Mouse (Mus musculus) hindbrain, embryonic 15.5 days (tissue): ENCODE measurements around the gene Pard3. TPM values are rescaled to one million over a fixed set of nuclear protein-coding genes. Genes with fewer than 3 reads are reported as not detected.

Experiments used
- ATAC-seq: fragments of 200-750 bp; cut with Nextera tagmentation; 2 replicates; pipeline ENCODE4 v1.8.0; 2017; ENCODE audit warnings: low read depth, moderate number of reproducible peaks, moderate TSS enrichment; ENCODE audit not compliant: low FRiP score
- H3K27ac ChIP-seq: fragments of 300-500 bp; sonication (generic); replicated peaks from 2 replicates; pipeline ENCODE4 v1.5.1; 2015; ENCODE audit warnings: mild to moderate bottlenecking, inconsistent platforms
- H3K27me3 ChIP-seq: fragments of 300-500 bp; sonication (generic); 2 replicates; pipeline ENCODE4 v1.6.1; 2015; ENCODE audit warnings: control low read depth, inconsistent platforms
- H3K36me3 ChIP-seq: fragments of 300-500 bp; sonication (generic); 2 replicates; pipeline ENCODE4 v1.6.1; 2015; ENCODE audit warnings: control low read depth, inconsistent platforms
- H3K4me1 ChIP-seq: fragments of 300-500 bp; sonication (generic); replicated peaks from 2 replicates; pipeline ENCODE4 v1.6.1; 2015; ENCODE audit warnings: control low read depth, inconsistent platforms
- H3K4me2 ChIP-seq: fragments of 300-500 bp; sonication (generic); 2 replicates; pipeline ENCODE4 v1.6.1; 2015; ENCODE audit warnings: moderate library complexity, mild to moderate bottlenecking, inconsistent platforms
- H3K4me3 ChIP-seq: fragments of 300-500 bp; sonication (generic); 2 replicates; pipeline ENCODE4 v1.5.1; 2015; ENCODE audit warnings: mild to moderate bottlenecking, inconsistent platforms
- H3K9ac ChIP-seq: fragments of 300-500 bp; sonication (generic); 2 replicates; pipeline ENCODE4 v1.6.1; 2015; ENCODE audit warnings: inconsistent platforms
- H3K9me3 ChIP-seq: fragments of 300-500 bp; sonication (generic); 2 replicates; pipeline ENCODE4 v1.6.1; 2016; ENCODE audit warnings: control low read depth, inconsistent platforms
- WGBS: fragments of 180-500 bp; shearing (Covaris S2); methylation state at CpG from one replicate; pipeline ENCODE4 v1.1.7; 2015; 5-methylcytosine and 5-hydroxymethylcytosine counted together
- polyA plus RNA-seq: library from polyadenylated mRNA; unstranded; fragments of >200 nt; fragmentation: Nextera tagmentation; extraction: Ambion mirVana; gene quantifications from 2 replicates; pipeline ENCODE4 v1.2.1, GENCODE M21; 2015

Pard3 gene
- polyA plus RNA-seq, 1 experiment from 2014 or later = 18.2 TPM

- Histone ChIP-seq H3K27me3 (no peaks in the 10 kb centered on the region), H3K4me1 (peaks cover 14% of the 10 kb centered on the region; the same call in 1 of the 2 replicates), H3K4me2 (no peak overlapping the region), H3K9me3 (no peaks in the 10 kb centered on the region), H3K27ac (no peak overlapping the region), H3K36me3 (no peaks in the 10 kb centered on the region), H3K4me3 (no peak overlapping the region), H3K9ac (no peak overlapping the region)
- WGBS = 67% methylated on average over 4 of the region's 4 CpGs
- no peak for ATAC-seq
Observed at GRCm38 (mm10) chr8:127144562-127144961, 80.9 kb downstream of the Pard3 start.

DNA sequence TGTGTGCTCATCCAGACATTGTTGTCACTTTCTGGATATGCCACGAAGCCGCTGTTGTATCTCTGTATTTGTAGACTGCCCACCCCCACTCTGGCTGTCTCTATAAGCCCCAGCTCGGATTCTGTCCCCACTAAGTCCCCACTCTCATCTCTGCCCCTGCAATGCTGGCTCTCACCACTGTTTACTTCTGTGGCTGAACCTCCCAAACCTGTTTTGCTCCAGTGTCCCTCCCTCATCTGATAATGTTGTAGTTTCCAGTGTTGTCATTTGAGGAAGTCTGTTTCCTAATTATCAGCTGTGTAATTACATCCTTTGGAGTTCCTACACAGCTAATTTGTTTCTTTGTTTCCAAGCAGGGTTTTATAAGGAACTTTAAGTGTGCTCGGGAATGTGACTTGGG is 81.4 kb downstream of the Pard3 start:
- H3K9me3 ChIP-seq = no peaks in the 10 kb centered on the region
- H3K27ac ChIP-seq = no peak overlapping the region
- H3K36me3 ChIP-seq = no peaks in the 10 kb centered on the region
- H3K4me2 ChIP-seq = no peak overlapping the region
- H3K9ac ChIP-seq = no peak overlapping the region
- peaks cover 14% of the 10 kb centered on the region; the same call in 1 of the 2 replicates for H3K4me1 ChIP-seq
- no peaks in the 10 kb centered on the region for H3K27me3 ChIP-seq
- ATAC-seq = no peak
- 66% methylated on average over 4 of the region's 4 CpGs for WGBS
- H3K4me3 ChIP-seq = no peak overlapping the region

- Histone ChIP-seq H3K4me2 (no peak overlapping the region), H3K9me3 (no peaks in the 10 kb centered on the region), H3K36me3 (no peaks in the 10 kb centered on the region), H3K27ac (no peak overlapping the region), H3K4me3 (no peak overlapping the region), H3K9ac (no peak overlapping the region), H3K27me3 (no peaks in the 10 kb centered on the region), H3K4me1 (peaks cover 16% of the 10 kb centered on the region; the same call in 1 of the 2 replicates)
- WGBS = 72% methylated on average over 4 of the region's 4 CpGs
- ATAC-seq = no peak
Observed at GRCm38 (mm10) chr8:127146055-127146454, 82.4 kb downstream of the Pard3 start.

- no peaks in the 10 kb centered on the region for H3K36me3 ChIP-seq
- 57% methylated on average over 7 of the region's 7 CpGs for WGBS
- no peaks in the 10 kb centered on the region for H3K27me3 ChIP-seq
Observed at GRCm38 (mm10) chr8:127148821-127149220, 85.1 kb downstream of the Pard3 start.

GRCm38 (mm10) chr8:127150645-127151044 is 87.0 kb downstream of the Pard3 start:
- Histone ChIP-seq H3K9me3 (no peaks in the 10 kb centered on the region), H3K27me3 (no peaks in the 10 kb centered on the region), H3K4me1 (peaks cover 12% of the 10 kb centered on the region; the same call in 1 of the 2 replicates), H3K36me3 (no peaks in the 10 kb centered on the region), H3K4me3 (no peak overlapping the region), H3K9ac (no peak overlapping the region), H3K4me2 (no peak overlapping the region), H3K27ac (no peak overlapping the region)
- no peak for ATAC-seq
- 85% methylated on average over 4 of the region's 4 CpGs for WGBS

More at GRCm38 (mm10) chr8:127148821-127149220, 85.1 kb downstream of the Pard3 start:
- ATAC-seq = no peak
- Histone ChIP-seq H3K4me1 (peaks cover 16% of the 10 kb centered on the region; the same call in 1 of the 2 replicates), H3K9me3 (no peaks in the 10 kb centered on the region), H3K27ac (no peak overlapping the region), H3K9ac (no peak overlapping the region), H3K4me2 (no peak overlapping the region), H3K4me3 (no peak overlapping the region)

GRCm38 (mm10) chr8:127151706-127152105 is 88.0 kb downstream of the Pard3 start:
- Histone ChIP-seq H3K4me2 (no peak overlapping the region), H3K27ac (no peak overlapping the region), H3K9ac (no peak overlapping the region), H3K27me3 (no peaks in the 10 kb centered on the region), H3K4me1 (peaks cover 9% of the 10 kb centered on the region; the same call in 1 of the 2 replicates), H3K9me3 (no peaks in the 10 kb centered on the region), H3K4me3 (no peak overlapping the region), H3K36me3 (no peaks in the 10 kb centered on the region)
- no peak for ATAC-seq
- 54% methylated on average over 3 of the region's 3 CpGs for WGBS

- no peak overlapping the region for H3K4me3 ChIP-seq
- no peaks in the 10 kb centered on the region for H3K27me3 ChIP-seq
- H3K9me3 ChIP-seq = no peaks in the 10 kb centered on the region
- H3K27ac ChIP-seq = no peak overlapping the region
- H3K4me2 ChIP-seq = no peak overlapping the region
- H3K4me1 ChIP-seq = no peaks in the 10 kb centered on the region
- H3K36me3 ChIP-seq = no peaks in the 10 kb centered on the region
- no peak for ATAC-seq
- H3K9ac ChIP-seq = no peak overlapping the region
- 73% methylated on average over 8 of the region's 8 CpGs for WGBS
Observed at GRCm38 (mm10) chr8:127157087-127157486, 93.4 kb downstream of the Pard3 start.

- Histone ChIP-seq H3K4me3 (no peak overlapping the region), H3K27ac (no peak overlapping the region), H3K27me3 (no peaks in the 10 kb centered on the region), H3K36me3 (no peaks in the 10 kb centered on the region), H3K9ac (no peak overlapping the region), H3K4me2 (no peak overlapping the region), H3K9me3 (no peaks in the 10 kb centered on the region), H3K4me1 (no peaks in the 10 kb centered on the region)
- WGBS = 61% methylated on average over 3 of the region's 3 CpGs
- ATAC-seq = no peak
Observed at GRCm38 (mm10) chr8:127159421-127159966, 95.8 kb downstream of the Pard3 start.

GRCm38 (mm10) chr8:127161854-127162253 is 98.2 kb downstream of the Pard3 start:
- 91% methylated on average over 7 of the region's 7 CpGs for WGBS
- H3K27me3 ChIP-seq = no peaks in the 10 kb centered on the region
- H3K4me2 ChIP-seq = no peak overlapping the region
- H3K36me3 ChIP-seq = no peaks in the 10 kb centered on the region
- H3K9ac ChIP-seq = no peak overlapping the region
- no peaks in the 10 kb centered on the region for H3K4me1 ChIP-seq
- H3K9me3 ChIP-seq = no peaks in the 10 kb centered on the region
- no peak overlapping the region for H3K27ac ChIP-seq
- ATAC-seq = no peak
- no peak overlapping the region for H3K4me3 ChIP-seq

DNA sequence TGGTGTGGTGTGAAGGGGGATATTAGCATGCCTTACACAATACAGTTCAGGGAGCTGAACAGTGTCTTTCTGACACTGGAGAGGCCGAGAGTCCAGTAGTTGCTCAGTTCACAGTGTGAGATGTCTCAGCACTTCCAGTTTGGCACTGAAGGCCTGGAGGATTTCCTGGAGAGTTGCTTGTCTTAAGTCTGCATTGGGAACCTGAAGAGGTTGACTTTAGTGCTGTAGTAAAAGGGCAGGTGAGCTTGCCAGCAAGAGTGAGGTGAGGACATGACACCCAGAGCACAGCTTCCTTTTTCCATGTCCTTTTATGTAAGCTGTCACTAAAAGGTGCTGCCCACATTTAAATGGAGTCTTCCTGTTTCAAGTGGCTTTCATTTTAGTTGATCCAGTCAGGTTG is 99.1 kb downstream of the Pard3 start:
- Histone ChIP-seq H3K27ac (no peak overlapping the region), H3K9me3 (no peaks in the 10 kb centered on the region), H3K27me3 (no peaks in the 10 kb centered on the region), H3K36me3 (no peaks in the 10 kb centered on the region), H3K4me3 (no peak overlapping the region), H3K9ac (no peak overlapping the region), H3K4me2 (no peak overlapping the region), H3K4me1 (no peaks in the 10 kb centered on the region)
- WGBS = 92% methylated on average over 1 of the region's 1 CpGs
- no peak for ATAC-seq

DNA sequence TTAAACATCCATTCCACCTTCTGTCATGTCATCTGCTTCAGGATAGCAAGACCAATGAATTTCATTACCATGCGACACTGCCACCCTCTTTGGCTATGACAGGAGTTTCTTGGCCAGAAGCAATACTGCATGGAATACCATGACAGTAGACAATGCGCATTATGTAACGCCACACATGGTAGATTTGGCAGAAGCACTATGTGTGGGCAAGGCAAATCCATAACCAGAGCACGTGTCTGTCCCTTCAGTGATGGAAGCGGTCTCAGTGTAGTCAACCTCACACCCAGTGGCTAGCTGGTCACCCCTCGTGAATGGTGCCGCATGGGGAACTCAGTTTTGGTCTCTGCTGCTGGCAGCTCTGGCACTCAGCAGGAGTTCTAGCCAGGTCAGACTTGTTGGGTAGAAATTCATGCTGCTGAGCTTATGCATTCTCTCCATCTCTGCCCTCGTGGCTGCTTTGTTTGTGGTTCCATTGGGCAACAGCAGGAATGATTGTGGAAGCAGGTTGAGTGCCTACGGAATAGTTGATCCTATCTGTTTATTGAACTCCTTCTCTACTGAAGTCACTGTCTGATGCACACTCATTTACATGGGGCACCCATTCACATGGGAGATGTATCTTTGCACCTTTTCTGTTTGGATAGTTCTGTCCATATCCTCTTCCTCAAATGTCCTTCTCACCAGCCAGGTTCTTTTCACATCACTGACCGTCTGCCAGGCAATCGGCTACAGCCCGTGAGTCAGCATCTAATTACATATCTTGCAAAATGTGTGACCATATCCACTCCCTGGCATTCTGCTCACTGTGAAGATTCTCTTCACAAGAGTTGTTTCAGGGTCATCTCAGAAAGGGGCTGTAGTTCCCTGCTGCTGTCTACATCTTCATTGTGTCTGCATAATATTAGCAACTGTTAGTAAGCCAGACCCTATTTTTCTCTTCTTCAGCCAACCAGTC is 100.9 kb downstream of the Pard3 start:
- H3K27ac ChIP-seq = no peak overlapping the region
- 92% methylated on average over 12 of the region's 12 CpGs for WGBS

GRCm38 (mm10) chr8:127168496-127168895 is 104.8 kb downstream of the Pard3 start:
- whole genome bisulfite sequencing = 85% methylated on average over 2 of the region's 2 CpGs
- Histone ChIP-seq H3K4me2 (no peak overlapping the region), H3K9me3 (no peaks in the 10 kb centered on the region), H3K9ac (no peak overlapping the region), H3K27me3 (no peaks in the 10 kb centered on the region), H3K4me1 (no peaks in the 10 kb centered on the region), H3K36me3 (no peaks in the 10 kb centered on the region), H3K27ac (no peak overlapping the region), H3K4me3 (no peak overlapping the region)
- no peak for ATAC-seq

More for the DNA sequence above, 100.9 kb downstream of the Pard3 start:
- no peak overlapping the region for H3K4me3 ChIP-seq
- no peak for ATAC-seq
- no peaks in the 10 kb centered on the region for H3K36me3 ChIP-seq
- no peak overlapping the region for H3K9ac ChIP-seq
- no peaks in the 10 kb centered on the region for H3K27me3 ChIP-seq
- H3K9me3 ChIP-seq = no peaks in the 10 kb centered on the region
- H3K4me1 ChIP-seq = no peaks in the 10 kb centered on the region
- H3K4me2 ChIP-seq = no peak overlapping the region
